Mouse (Mus musculus) lung, adult 2 months (tissue): ENCODE measurements at regions not wholly inside any gene's neighbourhood (a gene's known extent, or its start where the extent isn't known, plus 50 kb on each side); places are given as distances from the start of the nearest gene placed in this dataset.

Experiments used
- DNase-seq: peaks from one replicate; pipeline ENCODE4 v3.0.0; 2022
- H3K4me1 ChIP-seq: fragments of 200-500 bp; 2 replicates; pipeline ENCODE4 v1.6.1; 2011; ENCODE audit warnings: low read length; ENCODE audit not compliant: control insufficient read depth, insufficient read depth
- H3K4me3 ChIP-seq: fragments of 200-500 bp; replicated peaks from 2 replicates; pipeline ENCODE3; 2011; ENCODE audit warnings: low read depth, mild to moderate bottlenecking, control low read depth, low read length; ENCODE audit errors: extremely low read depth
- CTCF ChIP-seq: fragments of 200-500 bp; IDR thresholded peaks from 2 replicates; pipeline ENCODE4 v1.5.1; 2011; ENCODE audit warnings: mild to moderate bottlenecking, low read length, control low read depth; ENCODE audit not compliant: insufficient read depth
- POLR2A ChIP-seq: fragments of 200-500 bp; IDR thresholded peaks from 2 replicates; pipeline ENCODE4 v1.6.1; 2011; ENCODE audit warnings: low read depth, mild to moderate bottlenecking, control low read depth, low read length, borderline replicate concordance; ENCODE audit errors: extremely low read depth
- WGBS: fragments of 180-500 bp; shearing (Covaris S2); methylation state at CpG from one replicate; pipeline ENCODE4 v1.1.7; 2018; 5-methylcytosine and 5-hydroxymethylcytosine counted together

- TF ChIP-seq POLR2A: no peak
- TF ChIP-seq CTCF: no peak
- 70% methylated on average over 9 of the region's 9 CpGs for WGBS
- Histone ChIP-seq H3K4me3 (no peak overlapping the region), H3K4me1 (no peaks in the 10 kb centered on the region)
- no peak for DNase-seq
Measured at GRCm38 (mm10) chr5:64401737-64402136, 245.6 kb downstream of the Tbc1d1 start.

- 76% methylated on average over 11 of the region's 11 CpGs for WGBS
- H3K4me3 ChIP-seq: no peak overlapping the region
- TF ChIP-seq CTCF (no peak), POLR2A (no peak)
- H3K4me1 ChIP-seq: no peaks in the 10 kb centered on the region
- no peak for DNase-seq
Measured at GRCm38 (mm10) chr5:64403077-64403981, 247.2 kb downstream of the Tbc1d1 start.

GRCm38 (mm10) chr5:64403982-64404345 lies 247.9 kb downstream of the Tbc1d1 start:
- H3K4me1 ChIP-seq: no peaks in the 10 kb centered on the region
- DNase-seq: no peak
- 53% methylated on average over 7 of the region's 7 CpGs for WGBS
- H3K4me3 ChIP-seq: no peak overlapping the region
- TF ChIP-seq CTCF (no peak), POLR2A (no peak)

GRCm38 (mm10) chr5:64404512-64404911 lies 248.4 kb downstream of the Tbc1d1 start:
- H3K4me3 ChIP-seq: no peak overlapping the region
- DNase-seq: no peak
- 87% methylated on average over 5 of the region's 5 CpGs for WGBS
- no peaks in the 10 kb centered on the region for H3K4me1 ChIP-seq
- TF ChIP-seq CTCF (no peak), POLR2A (no peak)

DNA sequence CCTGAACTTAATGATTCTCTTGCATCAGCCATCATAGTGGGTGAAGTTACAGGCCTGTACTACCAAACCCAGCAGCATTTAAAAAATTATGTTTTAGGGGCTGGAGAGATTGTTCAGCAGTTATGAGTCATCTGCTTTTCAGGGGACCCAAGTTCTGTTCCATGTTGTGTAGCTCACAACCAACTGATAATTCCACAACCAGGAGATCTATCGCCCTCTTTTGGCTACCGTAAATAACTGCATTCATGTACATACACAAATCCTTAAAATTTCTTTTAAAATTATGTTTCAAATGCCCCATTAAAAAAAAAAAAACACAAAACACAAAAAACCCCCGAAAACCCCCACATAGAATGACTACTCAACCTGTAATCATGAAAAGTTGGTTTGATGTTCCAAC lies 252.8 kb downstream of the Tbc1d1 start:
- no peaks in the 10 kb centered on the region for H3K4me1 ChIP-seq
- WGBS: 83% methylated on average over 3 of the region's 3 CpGs
- TF ChIP-seq POLR2A: no peak
- TF ChIP-seq CTCF: no peak

DNA sequence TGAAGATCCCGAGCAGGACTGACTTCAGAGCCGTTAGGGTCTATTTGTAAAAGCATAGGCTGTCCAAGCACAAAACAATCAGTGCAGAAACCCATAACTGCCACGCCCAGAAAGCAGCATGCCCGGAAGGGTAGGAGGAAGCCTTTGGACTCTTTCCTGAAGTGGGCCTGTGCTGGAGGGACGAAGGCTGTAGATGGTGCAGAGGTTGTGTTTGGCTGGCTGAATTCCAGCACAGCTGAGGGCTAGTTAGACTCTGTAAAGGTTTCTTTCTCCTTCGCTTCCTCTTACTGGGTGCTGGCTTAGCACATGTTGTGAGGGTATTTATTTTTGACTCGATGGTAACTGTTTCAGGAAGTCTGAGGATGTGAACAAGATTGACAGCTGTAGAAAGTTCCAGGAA lies 254.5 kb downstream of the Tbc1d1 start:
- 21% methylated on average over 7 of the region's 7 CpGs for WGBS
- Histone ChIP-seq H3K4me1 (no peaks in the 10 kb centered on the region), H3K4me3 (no peak overlapping the region)
- no peak for DNase-seq
- no peak for TF ChIP-seq CTCF
- TF ChIP-seq POLR2A: no peak

More for the DNA sequence above, 252.8 kb downstream of the Tbc1d1 start:
- no peak overlapping the region for H3K4me3 ChIP-seq
- DNase-seq: no peak

DNA sequence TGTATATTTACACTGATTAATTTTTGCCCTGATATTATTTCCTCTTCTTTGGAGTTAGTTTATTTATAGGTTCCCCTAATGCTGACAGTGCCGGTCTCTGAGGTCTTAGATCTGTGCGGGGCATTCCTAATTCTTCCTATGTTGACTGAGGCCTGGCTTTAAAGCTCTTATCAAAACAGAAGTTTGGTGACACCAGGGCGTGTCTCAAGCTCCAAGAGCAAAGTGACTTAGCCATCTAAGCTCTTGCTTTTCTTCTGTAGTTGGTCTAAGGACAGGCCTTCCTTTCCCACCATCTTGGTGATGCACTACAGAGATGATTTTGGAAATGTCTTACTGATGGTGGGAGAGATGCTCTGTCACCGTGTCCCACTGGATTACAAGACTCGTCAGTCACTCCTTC lies 258.4 kb downstream of the Tbc1d1 start:
- WGBS: 56% methylated on average over 5 of the region's 5 CpGs
- no peaks in the 10 kb centered on the region for H3K4me1 ChIP-seq
- no peak for TF ChIP-seq POLR2A
- no peak for TF ChIP-seq CTCF
- no peak overlapping the region for H3K4me3 ChIP-seq
- DNase-seq: no peak

DNA sequence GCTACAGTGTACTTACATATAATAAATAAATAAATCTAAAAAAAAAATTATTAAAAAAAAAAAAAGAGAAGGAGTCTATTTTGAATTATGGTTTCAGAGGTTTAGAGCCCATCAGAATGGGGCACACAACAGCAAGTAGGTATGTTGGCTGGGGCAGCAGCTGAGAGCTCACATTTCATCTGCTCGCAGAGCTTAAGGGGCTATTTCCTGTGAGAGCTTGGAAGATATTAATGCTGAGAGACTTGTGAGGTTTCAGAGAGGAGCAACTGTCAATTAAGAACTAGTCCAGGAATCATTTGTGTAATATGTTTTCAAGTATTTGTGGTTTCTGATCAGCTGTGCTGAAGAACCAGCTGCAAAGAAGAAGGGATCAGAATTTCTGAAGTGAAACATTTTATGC lies 263.3 kb downstream of the Tbc1d1 start:
- Histone ChIP-seq H3K4me1 (no peaks in the 10 kb centered on the region), H3K4me3 (no peak overlapping the region)
- DNase-seq: no peak
- no peak for TF ChIP-seq POLR2A
- WGBS: 84% methylated on average over 1 of the region's 1 CpGs

DNA sequence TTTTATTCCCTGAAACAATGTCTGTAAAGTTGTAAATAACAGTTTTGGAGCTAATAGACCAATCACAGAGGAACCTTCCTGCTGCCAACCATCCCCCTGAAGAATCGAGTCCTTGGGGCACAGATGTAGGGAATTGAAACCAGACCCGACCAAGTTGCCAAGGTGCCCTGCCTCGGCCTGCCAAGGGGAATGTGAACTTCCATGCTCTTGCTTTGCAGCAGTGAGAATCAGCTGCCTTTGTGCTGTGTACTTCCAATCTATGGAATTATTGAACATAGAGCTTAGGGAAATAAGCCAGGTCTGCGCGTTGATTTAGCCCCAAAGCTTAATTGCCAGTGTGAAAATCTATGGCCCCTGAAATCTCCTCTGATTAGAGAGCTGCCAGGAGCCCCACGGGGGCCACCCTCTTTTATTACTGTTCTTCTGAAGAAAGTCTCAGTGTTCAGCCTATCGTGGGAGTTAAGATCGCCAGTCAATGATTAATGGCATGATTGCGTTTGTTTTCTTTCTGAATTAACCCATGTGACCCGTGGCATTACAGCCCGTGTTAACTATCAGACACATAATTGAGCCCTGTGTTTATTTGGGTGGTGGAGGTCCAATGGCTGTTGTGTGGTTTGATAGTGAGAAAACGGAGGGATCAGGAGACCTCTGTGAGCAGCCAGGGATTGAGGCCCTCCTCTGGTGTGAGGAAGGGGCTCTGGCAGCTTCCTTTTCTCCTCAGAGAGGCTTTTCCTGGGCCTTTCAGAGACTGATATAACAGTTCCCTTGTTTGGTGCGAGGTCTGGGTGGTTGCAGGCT lies 266.9 kb downstream of the Tbc1d1 start:
- 44% methylated on average over 13 of the region's 13 CpGs for WGBS
- TF ChIP-seq CTCF: no peak
- no peak for TF ChIP-seq POLR2A
- no peaks in the 10 kb centered on the region for H3K4me1 ChIP-seq
- H3K4me3 ChIP-seq: no peak overlapping the region
- no peak for DNase-seq
